Mouse (Mus musculus) forebrain, embryonic 12.5 days (tissue): ENCODE data around the gene Fam83d. TPM values are rescaled to one million over a fixed set of nuclear protein-coding genes. Genes with fewer than 3 reads are reported as not detected.

Source experiments
- ATAC-seq: fragments of 200-750 bp; cut with Nextera tagmentation; 2 replicates; pipeline ENCODE4 v1.8.0; 2017; ENCODE audit warnings: moderate TSS enrichment; ENCODE audit not compliant: low FRiP score
- H3K27ac ChIP-seq: fragments of 300-500 bp; sonication (generic); 2 replicates; pipeline ENCODE4 v1.5.1; 2016; ENCODE audit warnings: mild to moderate bottlenecking
- H3K27me3 ChIP-seq: fragments of 300-500 bp; sonication (generic); 2 replicates; pipeline ENCODE4 v1.6.1; 2016; ENCODE audit warnings: mild to moderate bottlenecking
- H3K36me3 ChIP-seq: fragments of 300-500 bp; sonication (generic); replicated peaks from 2 replicates; pipeline ENCODE4 v1.6.1; 2016; ENCODE audit warnings: mild to moderate bottlenecking
- H3K4me1 ChIP-seq: fragments of 300-500 bp; sonication (generic); 2 replicates; pipeline ENCODE4 v1.6.1; 2016
- H3K4me2 ChIP-seq: fragments of 300-500 bp; sonication (generic); 2 replicates; pipeline ENCODE4 v1.6.1; 2016; ENCODE audit warnings: mild to moderate bottlenecking, moderate library complexity
- H3K4me3 ChIP-seq: fragments of 300-500 bp; sonication (generic); replicated peaks from 2 replicates; pipeline ENCODE4 v1.5.1; 2016; ENCODE audit warnings: mild to moderate bottlenecking
- H3K9ac ChIP-seq: fragments of 300-500 bp; sonication (generic); 2 replicates; pipeline ENCODE4 v1.6.1; 2016; ENCODE audit warnings: mild to moderate bottlenecking
- H3K9me3 ChIP-seq: fragments of 300-500 bp; sonication (generic); 2 replicates; pipeline ENCODE4 v1.6.1; 2016
- WGBS: fragments of 180-500 bp; shearing (Covaris S2); methylation state at CpG from one replicate; pipeline ENCODE4 v1.1.7; 2016; 5-methylcytosine and 5-hydroxymethylcytosine counted together
- microRNA-seq: library from miRNA; unstranded; fragments of <30 nt; microRNA quantifications from one replicate; pipeline ENCODE4, GENCODE M21; 2017
- polyA plus RNA-seq: library from polyadenylated mRNA; unstranded; fragments of >200 nt; fragmentation: Nextera tagmentation; extraction: Ambion mirVana; gene quantifications from 2 replicates; pipeline ENCODE4 v1.2.1, GENCODE M21; 2016

Fam83d gene
- polyA plus RNA-seq, 1 experiment from 2014 or later: 50.9 TPM

DNA sequence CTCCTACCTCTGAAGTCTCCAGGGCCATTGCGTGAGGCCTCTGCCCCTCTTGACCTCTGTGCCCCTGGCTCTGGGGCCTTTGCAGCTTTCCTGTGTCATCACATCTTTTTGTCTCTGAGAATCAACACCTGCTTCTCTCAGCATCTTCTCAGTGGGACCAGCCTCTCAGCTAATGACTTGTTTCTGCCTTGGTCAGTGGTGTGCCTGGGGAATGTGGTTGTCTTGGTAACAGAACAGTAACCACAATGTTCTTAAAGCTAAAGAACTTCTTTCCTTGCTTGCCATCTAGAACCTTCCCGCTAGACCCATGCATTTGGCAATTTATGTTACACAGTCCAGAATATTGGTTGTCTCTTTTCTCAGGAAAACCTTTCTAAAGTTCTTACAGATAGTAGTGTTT is 65.8 kb downstream of the Fam83d start:
- ATAC-seq: no peak
- Histone ChIP-seq H3K9me3 (no peaks in the 10 kb centered on the region), H3K4me1 (peaks cover 3% of the 10 kb centered on the region), H3K4me3 (no peak overlapping the region), H3K27ac (no peak overlapping the region), H3K36me3 (peaks cover 84% of the 10 kb centered on the region), H3K27me3 (no peaks in the 10 kb centered on the region), H3K4me2 (no peak overlapping the region), H3K9ac (no peak overlapping the region)
- WGBS: 72% methylated on average over 2 of the region's 2 CpGs

Small RNAs within 50 kb of the gene (microRNA-seq; reads per million reads assigned to microRNA genes)
- not detected for gene Gm26141

Other genes with a start within 250 kb of the Fam83d start
- 3.8 and 4.3 TPM in 2 replicates for gene Slc32a1, start 157.3 kb upstream of the Fam83d start, polyA plus RNA-seq
- 20.3 and 22.6 TPM in 2 replicates for gene Actr5, start 143.2 kb upstream of the Fam83d start, polyA plus RNA-seq
- gene Ppp1r16b, start 102.7 kb upstream of the Fam83d start, polyA plus RNA-seq: 2.9 and 3.2 TPM in 2 replicates
- gene Dhx35, start 26.7 kb downstream of the Fam83d start, polyA plus RNA-seq: 20.1 and 22.7 TPM in 2 replicates